Mouse (Mus musculus) lung, postnatal 0 days (tissue): ENCODE data around the gene Asrgl1. TPM values are rescaled to one million over a fixed set of nuclear protein-coding genes. Genes with fewer than 3 reads are reported as not detected.
"Not testable (repeated sequence)": the region's sequence is repeated elsewhere in the genome, so short reads cannot be mapped to it uniquely, and the experiment has no call there.

ENCODE experiments used
- ATAC-seq: fragments of 200-750 bp; cut with Nextera tagmentation; 2 replicates; pipeline ENCODE4 v1.8.0; 2017; ENCODE audit warnings: moderate library complexity
- DNase-seq: peaks from one replicate; pipeline ENCODE4 v3.0.0-alpha.2; 2016; ENCODE audit warnings: low spot score
- H3K27ac ChIP-seq: fragments of 300-500 bp; sonication (generic); 2 replicates; pipeline ENCODE4 v1.5.1; 2014; ENCODE audit warnings: antibody characterized with exemption, mild to moderate bottlenecking, low read length, mixed read lengths
- H3K27me3 ChIP-seq: fragments of 300-500 bp; sonication (generic); replicated peaks from 2 replicates; pipeline ENCODE4 v1.6.1; 2014; ENCODE audit warnings: low read length, mixed read lengths; ENCODE audit not compliant: insufficient read depth
- H3K36me3 ChIP-seq: fragments of 300-500 bp; sonication (generic); 2 replicates; pipeline ENCODE4 v1.6.1; 2014; ENCODE audit warnings: low read length, mixed read lengths; ENCODE audit not compliant: insufficient read depth
- H3K4me1 ChIP-seq: fragments of 300-500 bp; sonication (generic); 2 replicates; pipeline ENCODE4 v1.6.1; 2014; ENCODE audit warnings: antibody characterized with exemption, low read depth, low read length, mixed read lengths; ENCODE audit not compliant: insufficient read depth
- H3K4me2 ChIP-seq: fragments of 300-500 bp; sonication (generic); replicated peaks from 2 replicates; pipeline ENCODE4 v1.6.1; 2014; ENCODE audit warnings: low read depth, mild to moderate bottlenecking, low read length, moderate library complexity, mixed read lengths
- H3K4me3 ChIP-seq: fragments of 300-500 bp; sonication (generic); 2 replicates; pipeline ENCODE4 v1.5.1; 2014; ENCODE audit warnings: low read depth, low read length
- H3K9ac ChIP-seq: fragments of 300-500 bp; sonication (generic); replicated peaks from 2 replicates; pipeline ENCODE4 v1.6.1; 2014; ENCODE audit warnings: low read depth, mild to moderate bottlenecking
- H3K9me3 ChIP-seq: fragments of 300-500 bp; sonication (generic); 2 replicates; pipeline ENCODE4 v1.6.1; 2016; ENCODE audit warnings: low read length, mixed read lengths
- CTCF ChIP-seq: IDR thresholded peaks from 2 replicates; pipeline ENCODE4 v1.5.1; 2016; ENCODE audit warnings: antibody characterized with exemption, mild to moderate bottlenecking
- EP300 ChIP-seq: IDR thresholded peaks from 2 replicates; pipeline ENCODE4 v1.6.1; 2016; ENCODE audit warnings: antibody characterized with exemption, mild to moderate bottlenecking, control low read depth
- WGBS: fragments of 180-500 bp; shearing (Covaris S2); extraction: QIAGEN DNeasy Blood & Tissue Kit; methylation state at CpG from one replicate; pipeline ENCODE4 v1.1.7; 2014; 5-methylcytosine and 5-hydroxymethylcytosine counted together
- polyA plus RNA-seq: library from polyadenylated mRNA; unstranded; fragments of >200 nt; fragmentation: Nextera tagmentation; extraction: Ambion mirVana; gene quantifications from 2 replicates; pipeline ENCODE4 v1.2.1, GENCODE M21; 2015

Asrgl1 gene
- polyA plus RNA-seq, 1 experiment from 2014 or later: 7.9 TPM

- no peaks in the 10 kb centered on the region; the same call in 1 of the 2 replicates for H3K4me1 ChIP-seq
- H3K4me3 ChIP-seq: peak overlapping the region; percentile 70
- under 1% methylated on average over 33 of the region's 37 CpGs for WGBS
- no peak for TF ChIP-seq CTCF
- TF ChIP-seq EP300: no peak
- H3K9me3 ChIP-seq: no peaks in the 10 kb centered on the region
- peak; percentile 37 for DNase-seq
- H3K27ac ChIP-seq: 0 out of 2 replicates have a peak overlapping the region, but pooled peaks have one; percentile 9
- H3K36me3 ChIP-seq: no peaks in the 10 kb centered on the region
- no peaks in the 10 kb centered on the region for H3K27me3 ChIP-seq
- H3K9ac ChIP-seq: peak overlapping the region; percentile 58
- H3K4me2 ChIP-seq: peak overlapping the region; percentile 100
- peak; percentile 48 for ATAC-seq
Measured at GRCm38 (mm10) chr19:9134746-9135511, 507 bp downstream of the Asrgl1 start.

- 51% methylated on average over 1 of the region's 1 CpGs for whole genome bisulfite sequencing
- H3K9me3 ChIP-seq: no peaks in the 10 kb centered on the region
- no peak overlapping the region for H3K4me3 ChIP-seq
- no peaks in the 10 kb centered on the region for H3K36me3 ChIP-seq
- DNase-seq: no peak
- H3K27me3 ChIP-seq: no peaks in the 10 kb centered on the region
- no peak overlapping the region for H3K4me2 ChIP-seq
- no peaks in the 10 kb centered on the region; the same call in 1 of the 2 replicates for H3K4me1 ChIP-seq
- H3K27ac ChIP-seq: no peak overlapping the region
- no peak for ATAC-seq
- TF ChIP-seq EP300 (no peak), CTCF (no peak)
- H3K9ac ChIP-seq: no peak overlapping the region
Measured at GRCm38 (mm10) chr19:9129996-9130395, 5.4 kb downstream of the Asrgl1 start.

- Histone ChIP-seq H3K4me1 (no peaks in the 10 kb centered on the region), H3K9ac (no peak overlapping the region), H3K9me3 (no peaks in the 10 kb centered on the region), H3K27me3 (no peaks in the 10 kb centered on the region), H3K27ac (no peak overlapping the region), H3K4me2 (no peak overlapping the region), H3K4me3 (no peak overlapping the region), H3K36me3 (no peaks in the 10 kb centered on the region)
- 75% methylated on average over 4 of the region's 4 CpGs for WGBS
- TF ChIP-seq EP300 (no peak), CTCF (no peak)
- no peak for ATAC-seq
- no peak for DNase-seq
Measured at GRCm38 (mm10) chr19:9128499-9129194, 6.8 kb downstream of the Asrgl1 start.

- H3K4me3 ChIP-seq, H3K27ac ChIP-seq, ATAC-seq, H3K9ac ChIP-seq, H3K4me2 ChIP-seq, H3K9me3 ChIP-seq, H3K27me3 ChIP-seq, H3K4me1 ChIP-seq, H3K36me3 ChIP-seq, DNase-seq: not testable (repeated sequence)
- 95% methylated on average over 2 of the region's 2 CpGs for WGBS
Measured at GRCm38 (mm10) chr19:9123986-9124385, 11.4 kb downstream of the Asrgl1 start.

GRCm38 (mm10) chr19:9122390-9122789, 13.0 kb downstream of the Asrgl1 start:
- H3K4me2 ChIP-seq: no peak overlapping the region
- no peaks in the 10 kb centered on the region for H3K27me3 ChIP-seq
- TF ChIP-seq EP300 (no peak), CTCF (no peak)
- no peak overlapping the region for H3K27ac ChIP-seq
- no peak for DNase-seq
- no peak for ATAC-seq
- H3K4me1 ChIP-seq: no peaks in the 10 kb centered on the region
- WGBS: 83% methylated on average over 1 of the region's 1 CpGs
- no peaks in the 10 kb centered on the region for H3K9me3 ChIP-seq
- H3K4me3 ChIP-seq: no peak overlapping the region
- H3K9ac ChIP-seq: no peak overlapping the region
- H3K36me3 ChIP-seq: no peaks in the 10 kb centered on the region

GRCm38 (mm10) chr19:9119655-9120425, 15.6 kb downstream of the Asrgl1 start:
- WGBS: 86% methylated on average over 3 of the region's 3 CpGs
- ATAC-seq: no peak
- H3K4me3 ChIP-seq: no peak overlapping the region
- H3K27ac ChIP-seq: no peak overlapping the region
- TF ChIP-seq EP300 (no peak), CTCF (no peak)
- DNase-seq: no peak
- no peaks in the 10 kb centered on the region for H3K9me3 ChIP-seq
- no peak overlapping the region for H3K9ac ChIP-seq
- no peaks in the 10 kb centered on the region for H3K4me1 ChIP-seq
- no peak overlapping the region for H3K4me2 ChIP-seq
- no peaks in the 10 kb centered on the region for H3K27me3 ChIP-seq
- no peaks in the 10 kb centered on the region for H3K36me3 ChIP-seq
